Mouse (Mus musculus): ENCODE data around the gene Adam22.

- TF ChIP-seq EP300 (IDR thresholded peaks at IDR 0.05; ENCODE audit: insufficient read depth, low read depth, low read length), result no peak
- TF ChIP-seq CTCF (IDR thresholded peaks at IDR 0.05; ENCODE audit: low read depth, low read length), result no peak
- TF ChIP-seq POLR2A (IDR thresholded peaks at IDR 0.05; ENCODE audit: insufficient read depth, low read length), result no peak
These were observed 26.1 kb upstream of the Adam22 start for GRCm38 (mm10) chr5:8393891-8394583.
